In the genomic region with DNA sequence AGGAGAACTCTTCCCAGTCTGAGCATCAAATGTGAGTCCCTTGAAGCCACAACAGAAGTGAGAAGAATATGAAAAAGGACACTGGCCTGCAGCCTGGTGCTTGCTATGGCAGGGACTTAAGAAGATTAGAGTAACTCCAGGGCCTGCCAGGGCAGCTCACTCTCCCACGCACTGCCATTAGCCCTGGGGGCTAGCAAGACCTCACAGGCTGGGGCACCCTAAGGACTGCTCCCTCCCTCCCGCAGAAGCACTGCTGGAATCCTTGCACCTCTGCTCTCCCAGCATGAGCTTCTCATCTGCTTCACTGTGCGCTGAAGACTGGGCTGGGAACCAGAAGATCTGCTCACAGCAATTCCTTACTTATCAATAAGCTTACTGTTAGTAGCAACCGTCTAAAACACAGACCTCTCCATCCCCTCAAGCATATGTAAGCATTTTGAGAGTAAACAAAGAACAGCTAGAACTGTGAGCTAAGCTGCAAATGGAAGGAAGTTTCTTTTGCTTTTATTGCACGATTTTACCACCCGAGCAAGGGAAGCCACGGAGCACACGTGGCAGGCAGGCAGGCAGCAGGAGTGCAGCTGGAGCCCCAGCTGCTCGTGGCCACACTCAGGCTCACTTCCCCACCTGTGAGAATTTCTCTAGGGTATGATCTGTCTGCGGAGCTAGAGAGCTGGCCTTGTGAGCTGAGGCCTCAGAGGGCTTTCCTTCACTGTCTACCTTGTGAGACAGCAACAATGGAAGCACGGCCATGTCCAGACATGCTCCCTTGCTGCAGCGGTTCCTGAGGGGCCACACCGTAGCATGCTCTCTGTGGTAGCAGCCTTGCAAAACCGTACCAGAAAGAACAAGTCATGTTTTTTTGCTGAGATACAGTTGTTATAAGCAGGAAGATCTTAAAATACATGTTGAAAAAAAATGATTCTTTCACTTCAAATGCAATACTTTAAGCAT, we compare ENCODE assay signal across 8 mouse cellular contexts.
DNase-seq lines count a peak whose midpoint lies in the region; TF ChIP-seq lines count a peak whose summit lies in the region.

No protein-coding gene starts in this region.

- H3K4me3 ChIP-seq in limb, embryonic 10.5 days = no peak overlapping the region
- no peak overlapping the region for H3K4me3 ChIP-seq in small intestine, adult 2 months (ENCODE audit: low read depth, low read length)

- peak; percentile 17 for DNase-seq in embryo, embryonic 10 days (ENCODE audit: low spot score)
- DNase-seq in embryo, embryonic 10.5 days (ENCODE audit: low spot score) = no peak
- DNase-seq in R1 (ENCODE audit: low read depth, low spot score) = peak; percentile 62
- no peak for DNase-seq in limb, embryonic 10.5 days (ENCODE audit: low spot score)
- no peak for DNase-seq in cerebellum, postnatal 10 days
- DNase-seq in left cerebral cortex, postnatal 14 days (ENCODE audit: low spot score in 2 of 2) = no peak
- no peak for DNase-seq in ovary, adult 18-20 months (ENCODE audit: low spot score)

- H3K9me3 ChIP-seq in limb, embryonic 10.5 days (replicated peaks) = no peaks in the 10 kb centered on the region

- H3K27ac ChIP-seq in limb, embryonic 10.5 days = peak overlapping the region; percentile 37; the same call in 1 of the 2 replicates
- H3K27ac ChIP-seq in small intestine, adult 2 months (ENCODE audit: insufficient read depth, low read depth, low read length) = peak overlapping the region; percentile 12; the same call in 1 of the 2 replicates

- H3K27me3 ChIP-seq in limb, embryonic 10.5 days (ENCODE audit: low read depth, poor library complexity, severe bottlenecking) = no peaks in the 10 kb centered on the region
- no peaks in the 10 kb centered on the region for H3K27me3 ChIP-seq in small intestine, adult 2 months (ENCODE audit: control insufficient read depth, insufficient read depth, low read length)

- TF ChIP-seq POLR2A in small intestine, adult 2 months (IDR thresholded peaks at IDR 0.05; ENCODE audit: low read depth, low read length) = no peak

- TF ChIP-seq CTCF in small intestine, adult 2 months (IDR thresholded peaks at IDR 0.05; ENCODE audit: extremely low read depth, insufficient read length, insufficient replicate concordance, low read depth, low read length) = no peak

- no peaks in the 10 kb centered on the region for H3K4me1 ChIP-seq in limb, embryonic 10.5 days
- no peaks in the 10 kb centered on the region for H3K4me1 ChIP-seq in small intestine, adult 2 months (ENCODE audit: control insufficient read depth, insufficient read depth, insufficient read length, low read length)

- WGBS in limb, embryonic 10.5 days = 70% methylated on average over 14 of the region's 14 CpGs
- WGBS in small intestine, adult 2 months = 68% methylated on average over 14 of the region's 14 CpGs

- H3K36me3 ChIP-seq in limb, embryonic 10.5 days = peaks cover 62% of the 10 kb centered on the region
- peaks cover 58% of the 10 kb centered on the region for H3K36me3 ChIP-seq in small intestine, adult 2 months (ENCODE audit: control insufficient read depth, insufficient read depth, low read length)

- intact Hi-C loops in left cerebral cortex, postnatal 14 days (cut with DNase I) = no loop called here

Comparison
In these comparisons a context has a peak if more than half of its experiments do, and no peak if none do; other contexts are left out.
1. DNase-seq: peak in embryo, embryonic 10 days (single experiment) and R1 (single experiment); none in embryo, embryonic 10.5 days (single experiment), limb, embryonic 10.5 days (single experiment), cerebellum, postnatal 10 days (0 of 2), left cerebral cortex, postnatal 14 days (0 of 2) and ovary, adult 18-20 months (single experiment).